Mouse (Mus musculus): ENCODE measurements around the gene Acss1. TPM values are rescaled to one million over a fixed set of nuclear protein-coding genes. Genes with fewer than 3 reads are reported as not detected.
A peak's percentile ranks its signal among the peaks of the same experiment; 100 is the strongest.

Gene Acss1
- polyA plus RNA-seq, 1 experiment from 2014 or later = 5.6 TPM

GRCm38 (mm10) chr2:150684451-150684850 is 16.2 kb upstream of the Acss1 start:
- Histone ChIP-seq H3K9me3 (ENCODE audit: control insufficient read depth, low read length) (no peaks in the 10 kb centered on the region), H3K36me3 (ENCODE audit: control insufficient read depth, insufficient read depth, low read length) (no peaks in the 10 kb centered on the region), H3K27ac (ENCODE audit: low read depth, low read length) (no peak overlapping the region), H3K27me3 (ENCODE audit: control insufficient read depth, insufficient read depth, low read length) (peaks cover 41% of the 10 kb centered on the region), H3K4me1 (ENCODE audit: control insufficient read depth, insufficient read depth, low read length) (no peaks in the 10 kb centered on the region), H3K4me2 (replicated peaks; ENCODE audit: low read depth, low read length) (no peak overlapping the region), H3K4me3 (ENCODE audit: low read length) (no peak overlapping the region), H3K9ac (ENCODE audit: low read depth, low read length) (no peak overlapping the region)
- WGBS = 90% methylated on average over 12 of the region's 12 CpGs
- ATAC-seq (ENCODE audit: low FRiP score, low TSS enrichment) = no peak

- ATAC-seq (ENCODE audit: low FRiP score, low TSS enrichment) = no peak
- no peak overlapping the region for H3K4me2 ChIP-seq (replicated peaks; ENCODE audit: low read depth, low read length)
- H3K9ac ChIP-seq (ENCODE audit: low read depth, low read length) = no peak overlapping the region
- H3K9me3 ChIP-seq (ENCODE audit: control insufficient read depth, low read length) = no peaks in the 10 kb centered on the region
- 61% methylated on average over 4 of the region's 4 CpGs for WGBS
- no peaks in the 10 kb centered on the region for H3K4me1 ChIP-seq (ENCODE audit: control insufficient read depth, insufficient read depth, low read length)
- H3K4me3 ChIP-seq (ENCODE audit: low read length) = no peak overlapping the region
- no peaks in the 10 kb centered on the region for H3K36me3 ChIP-seq (ENCODE audit: control insufficient read depth, insufficient read depth, low read length)
- no peak overlapping the region for H3K27ac ChIP-seq (ENCODE audit: low read depth, low read length)
- H3K27me3 ChIP-seq (ENCODE audit: control insufficient read depth, insufficient read depth, low read length) = peaks cover 13% of the 10 kb centered on the region
These were observed 13.3 kb upstream of the Acss1 start for GRCm38 (mm10) chr2:150681581-150681980.

GRCm38 (mm10) chr2:150678392-150678791 is 10.1 kb upstream of the Acss1 start:
- no peaks in the 10 kb centered on the region for H3K9me3 ChIP-seq (ENCODE audit: control insufficient read depth, low read length)
- H3K4me2 ChIP-seq (replicated peaks; ENCODE audit: low read depth, low read length) = no peak overlapping the region
- H3K36me3 ChIP-seq (ENCODE audit: control insufficient read depth, insufficient read depth, low read length) = no peaks in the 10 kb centered on the region
- WGBS = 0% methylated on average over 3 of the region's 3 CpGs
- no peak overlapping the region for H3K9ac ChIP-seq (ENCODE audit: low read depth, low read length)
- H3K4me1 ChIP-seq (ENCODE audit: control insufficient read depth, insufficient read depth, low read length) = no peaks in the 10 kb centered on the region
- no peak overlapping the region for H3K4me3 ChIP-seq (ENCODE audit: low read length)
- no peaks in the 10 kb centered on the region for H3K27me3 ChIP-seq (ENCODE audit: control insufficient read depth, insufficient read depth, low read length)
- no peak overlapping the region for H3K27ac ChIP-seq (ENCODE audit: low read depth, low read length)
- ATAC-seq (ENCODE audit: low FRiP score, low TSS enrichment) = no peak

- 18% methylated on average over 1 of the region's 1 CpGs for WGBS
- Histone ChIP-seq H3K4me3 (ENCODE audit: low read length) (no peak overlapping the region), H3K4me1 (ENCODE audit: control insufficient read depth, insufficient read depth, low read length) (no peaks in the 10 kb centered on the region), H3K4me2 (replicated peaks; ENCODE audit: low read depth, low read length) (no peak overlapping the region), H3K27ac (ENCODE audit: low read depth, low read length) (no peak overlapping the region), H3K9me3 (ENCODE audit: control insufficient read depth, low read length) (no peaks in the 10 kb centered on the region), H3K36me3 (ENCODE audit: control insufficient read depth, insufficient read depth, low read length) (no peaks in the 10 kb centered on the region), H3K9ac (ENCODE audit: low read depth, low read length) (no peak overlapping the region), H3K27me3 (ENCODE audit: control insufficient read depth, insufficient read depth, low read length) (no peaks in the 10 kb centered on the region)
- no peak for ATAC-seq (ENCODE audit: low FRiP score, low TSS enrichment)
These were observed 7.2 kb upstream of the Acss1 start for GRCm38 (mm10) chr2:150675525-150675924.

GRCm38 (mm10) chr2:150674900-150675299 is 6.6 kb upstream of the Acss1 start:
- H3K36me3 ChIP-seq (ENCODE audit: control insufficient read depth, insufficient read depth, low read length) = no peaks in the 10 kb centered on the region
- H3K9me3 ChIP-seq (ENCODE audit: control insufficient read depth, low read length) = no peaks in the 10 kb centered on the region
- H3K4me2 ChIP-seq (replicated peaks; ENCODE audit: low read depth, low read length) = no peak overlapping the region
- WGBS = 2% methylated on average over 2 of the region's 2 CpGs
- no peak overlapping the region for H3K4me3 ChIP-seq (ENCODE audit: low read length)
- H3K4me1 ChIP-seq (ENCODE audit: control insufficient read depth, insufficient read depth, low read length) = no peaks in the 10 kb centered on the region
- peak; percentile 81 for ATAC-seq (ENCODE audit: low FRiP score, low TSS enrichment)
- H3K27me3 ChIP-seq (ENCODE audit: control insufficient read depth, insufficient read depth, low read length) = no peaks in the 10 kb centered on the region
- no peak overlapping the region for H3K27ac ChIP-seq (ENCODE audit: low read depth, low read length)
- no peak overlapping the region for H3K9ac ChIP-seq (ENCODE audit: low read depth, low read length)

GRCm38 (mm10) chr2:150673929-150674328 is 5.6 kb upstream of the Acss1 start:
- Histone ChIP-seq H3K36me3 (ENCODE audit: control insufficient read depth, insufficient read depth, low read length) (no peaks in the 10 kb centered on the region), H3K9ac (ENCODE audit: low read depth, low read length) (no peak overlapping the region), H3K4me3 (ENCODE audit: low read length) (no peak overlapping the region), H3K4me2 (replicated peaks; ENCODE audit: low read depth, low read length) (no peak overlapping the region), H3K4me1 (ENCODE audit: control insufficient read depth, insufficient read depth, low read length) (no peaks in the 10 kb centered on the region), H3K27ac (ENCODE audit: low read depth, low read length) (no peak overlapping the region), H3K9me3 (ENCODE audit: control insufficient read depth, low read length) (no peaks in the 10 kb centered on the region), H3K27me3 (ENCODE audit: control insufficient read depth, insufficient read depth, low read length) (peaks cover 2% of the 10 kb centered on the region; the same call in 1 of the 2 replicates)
- 94% methylated on average over 11 of the region's 11 CpGs for WGBS
- no peak for ATAC-seq (ENCODE audit: low FRiP score, low TSS enrichment)

GRCm38 (mm10) chr2:150671609-150672290 is 3.5 kb upstream of the Acss1 start:
- Histone ChIP-seq H3K27me3 (ENCODE audit: control insufficient read depth, insufficient read depth, low read length) (peaks cover 9% of the 10 kb centered on the region), H3K9ac (ENCODE audit: low read depth, low read length) (no peak overlapping the region), H3K4me1 (ENCODE audit: control insufficient read depth, insufficient read depth, low read length) (peaks cover 3% of the 10 kb centered on the region; the same call in 1 of the 2 replicates), H3K36me3 (ENCODE audit: control insufficient read depth, insufficient read depth, low read length) (no peaks in the 10 kb centered on the region), H3K4me2 (replicated peaks; ENCODE audit: low read depth, low read length) (no peak overlapping the region), H3K9me3 (ENCODE audit: control insufficient read depth, low read length) (no peaks in the 10 kb centered on the region), H3K4me3 (ENCODE audit: low read length) (no peak overlapping the region), H3K27ac (ENCODE audit: low read depth, low read length) (no peak overlapping the region)
- 79% methylated on average over 8 of the region's 8 CpGs for WGBS
- no peak for ATAC-seq (ENCODE audit: low FRiP score, low TSS enrichment)

- Histone ChIP-seq H3K27me3 (ENCODE audit: control insufficient read depth, insufficient read depth, low read length) (peaks cover 9% of the 10 kb centered on the region), H3K9ac (ENCODE audit: low read depth, low read length) (no peak overlapping the region), H3K36me3 (ENCODE audit: control insufficient read depth, insufficient read depth, low read length) (no peaks in the 10 kb centered on the region), H3K4me2 (replicated peaks; ENCODE audit: low read depth, low read length) (no peak overlapping the region), H3K9me3 (ENCODE audit: control insufficient read depth, low read length) (no peaks in the 10 kb centered on the region), H3K4me3 (ENCODE audit: low read length) (no peak overlapping the region), H3K4me1 (ENCODE audit: control insufficient read depth, insufficient read depth, low read length) (peaks cover 3% of the 10 kb centered on the region; the same call in 1 of the 2 replicates), H3K27ac (ENCODE audit: low read depth, low read length) (no peak overlapping the region)
- WGBS = 69% methylated on average over 1 of the region's 1 CpGs
- no peak for ATAC-seq (ENCODE audit: low FRiP score, low TSS enrichment)
These were observed 2.6 kb upstream of the Acss1 start for GRCm38 (mm10) chr2:150670926-150671325.

- 82% methylated on average over 2 of the region's 2 CpGs for WGBS
- Histone ChIP-seq H3K27ac (ENCODE audit: low read depth, low read length) (no peak overlapping the region), H3K9ac (ENCODE audit: low read depth, low read length) (no peak overlapping the region), H3K4me2 (replicated peaks; ENCODE audit: low read depth, low read length) (no peak overlapping the region), H3K36me3 (ENCODE audit: control insufficient read depth, insufficient read depth, low read length) (no peaks in the 10 kb centered on the region), H3K4me3 (ENCODE audit: low read length) (no peak overlapping the region), H3K9me3 (ENCODE audit: control insufficient read depth, low read length) (no peaks in the 10 kb centered on the region), H3K27me3 (ENCODE audit: control insufficient read depth, insufficient read depth, low read length) (peaks cover 9% of the 10 kb centered on the region), H3K4me1 (ENCODE audit: control insufficient read depth, insufficient read depth, low read length) (peaks cover 3% of the 10 kb centered on the region; the same call in 1 of the 2 replicates)
- ATAC-seq (ENCODE audit: low FRiP score, low TSS enrichment) = no peak
These were observed 1.2 kb upstream of the Acss1 start for GRCm38 (mm10) chr2:150669454-150670045.
